Mouse (Mus musculus) bone marrow macrophage, adult 2 months (primary cell): Measurements from ENCODE around the gene Magohb. TPM values are rescaled to one million over a fixed set of nuclear protein-coding genes. Genes with fewer than 3 reads are reported as not detected.

Experiments
- H3K27ac ChIP-seq: 2 replicates; pipeline ENCODE4 v1.5.1; 2012; ENCODE audit warnings: low read depth, low read length; ENCODE audit not compliant: insufficient read depth
- H3K4me1 ChIP-seq: 2 replicates; pipeline ENCODE4 v1.6.1; 2012; ENCODE audit warnings: low read length; ENCODE audit not compliant: control insufficient read depth, insufficient read depth
- H3K4me3 ChIP-seq: 2 replicates; pipeline ENCODE4 v1.5.1; 2012; ENCODE audit warnings: mild to moderate bottlenecking, low read length, moderate library complexity; ENCODE audit not compliant: insufficient read depth
- CTCF ChIP-seq: IDR thresholded peaks from 2 replicates; pipeline ENCODE4 v1.5.1; 2012; ENCODE audit warnings: low read depth, mild to moderate bottlenecking, low read length, moderate library complexity
- POLR2A ChIP-seq: IDR thresholded peaks from 2 replicates; pipeline ENCODE4 v1.6.1; 2012; ENCODE audit warnings: mild to moderate bottlenecking, low read depth, low read length, borderline replicate concordance
- polyA plus RNA-seq: library from polyadenylated mRNA; stranded (reverse); fragments of >200 nt; gene quantifications from 2 replicates; pipeline ENCODE4 v1.2.4, GENCODE M21; 2012; ENCODE audit not compliant: missing spikeins, insufficient read depth, insufficient read length

Magohb gene
- polyA plus RNA-seq, 1 experiment, result 9.1 TPM

DNA sequence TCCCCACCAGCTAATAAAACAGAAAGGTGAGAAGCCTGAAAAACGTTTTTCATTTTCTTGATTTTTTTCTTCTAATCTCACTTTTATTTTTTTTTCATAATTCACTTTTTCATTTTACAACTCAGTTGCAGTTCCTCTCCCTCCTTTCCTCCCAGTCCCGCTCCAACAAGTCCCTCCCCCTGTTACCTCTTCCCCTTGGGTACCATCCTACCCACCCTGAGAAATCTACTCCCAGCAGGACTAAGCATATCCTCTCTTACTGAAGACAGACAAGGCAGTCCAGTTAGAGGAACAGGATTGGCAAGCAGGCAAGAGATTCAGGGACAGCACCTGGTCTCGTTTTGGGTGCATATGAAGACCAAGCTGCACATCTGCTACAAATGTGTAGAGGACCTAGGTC lies 30.3 kb downstream of the Magohb start:
- H3K4me3 ChIP-seq, result no peak overlapping the region
- TF ChIP-seq POLR2A (no peak), CTCF (no peak)
- H3K4me1 ChIP-seq, result peaks cover 2% of the 10 kb centered on the region; the same call in 1 of the 2 replicates
- H3K27ac ChIP-seq, result no peak overlapping the region

GRCm38 (mm10) chr6:131262009-131262408 lies 31.0 kb downstream of the Magohb start:
- TF ChIP-seq POLR2A (no peak), CTCF (no peak)
- Histone ChIP-seq H3K4me1 (peaks cover 2% of the 10 kb centered on the region; the same call in 1 of the 2 replicates), H3K27ac (no peak overlapping the region), H3K4me3 (no peak overlapping the region)

DNA sequence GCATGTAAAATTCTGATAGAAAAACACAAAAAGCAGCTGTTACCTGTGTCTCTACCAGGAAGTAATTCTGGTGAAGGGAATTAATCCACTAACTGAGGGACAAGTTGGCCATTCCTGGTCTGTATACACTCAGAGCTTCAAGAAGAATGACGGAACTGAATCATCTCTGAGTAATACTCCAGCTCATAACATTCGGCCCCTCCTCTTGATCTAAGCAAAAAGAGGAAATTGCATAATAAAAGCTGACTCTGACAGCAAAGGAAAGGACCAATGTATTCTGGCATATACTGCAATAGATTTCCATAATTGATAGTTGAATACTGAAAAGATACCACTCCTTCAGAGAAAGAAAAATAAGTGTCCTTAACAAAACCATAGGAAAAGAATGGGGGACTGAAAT lies 45.8 kb downstream of the Magohb start, which contains the start of gene Klra2:
TSS of gene Klra2 (minus strand) at position 157 of the 400 bp plus-strand sequence.
- Histone ChIP-seq H3K27ac (peak within 1 kb of the TSS; percentile 40), H3K4me1 (peaks cover 21% of the 10 kb centered on the region), H3K4me3 (no peak within 1 kb of the TSS; the same call in 1 of the 2 replicates)
- TF ChIP-seq CTCF (no peak), POLR2A (no peak)

- TF ChIP-seq POLR2A (no peak), CTCF (no peak)
- Histone ChIP-seq H3K27ac (peak overlapping the region; percentile 26), H3K4me1 (peaks cover 21% of the 10 kb centered on the region), H3K4me3 (no peak overlapping the region)
Observed at GRCm38 (mm10) chr6:131245081-131245480, 48.0 kb downstream of the Magohb start.

Other genes starting within 250 kb of the Magohb start
- gene Klra2, start 45.9 kb downstream of the Magohb start, polyA plus RNA-seq, result 4.5 and 5.3 TPM in 2 replicates
- gene Styk1, start 60.4 kb upstream of the Magohb start, polyA plus RNA-seq, result not detected in 2 replicates
- gene Ybx3, start 95.2 kb upstream of the Magohb start, polyA plus RNA-seq, result 46.1 and 59.4 TPM in 2 replicates
- not detected in 2 replicates for gene 5430401F13Rik, start 193.2 kb upstream of the Magohb start, polyA plus RNA-seq
- gene Gm6619, start 193.2 kb upstream of the Magohb start, polyA plus RNA-seq, result not detected in 2 replicates